8 mouse cellular contexts compared by ENCODE assay signal in genomic region chr7:25008635-25009034, GRCm38 (mm10). TPM values are rescaled to one million over a fixed set of nuclear protein-coding genes. Genes with fewer than 3 reads are reported as not detected.
DNase-seq lines count a peak whose midpoint lies in the region; ATAC-seq lines count a peak whose summit lies in the region.

No protein-coding gene starts in this region.

- ATAC-seq in midbrain, embryonic 15.5 days (replicated peaks), result no peak

- WGBS in midbrain, embryonic 15.5 days, result 2% methylated on average over 17 of the region's 17 CpGs

- peak overlapping the region; percentile 98 for H3K27ac ChIP-seq in midbrain, embryonic 15.5 days

- DNase-seq in left cerebral cortex, adult 18-20 months (ENCODE audit: low spot score in 2 of 2), result peak; percentile 47 to 48
- no peak for DNase-seq in left cerebral cortex, adult 8-10 months (ENCODE audit: low spot score in 2 of 2)
- peak; percentile 82 to 95 for DNase-seq in adrenal gland, adult (ENCODE audit: inconsistent age in 2 of 2, low spot score in 1 of 2)
- DNase-seq in embryo, embryonic 11 days, result peak; percentile 86
- peak; percentile 42 to 53 for DNase-seq in heart, postnatal 36 days
- peak; percentile 45 to 54 for DNase-seq in layer of hippocampus, postnatal 14 days (ENCODE audit: low spot score in 2 of 2)
- DNase-seq in thymus, postnatal 25 days, result peak; percentile 73

- intact Hi-C loops in heart, postnatal 36 days (cut with DNase I), result no loop called here

- peak overlapping the region; percentile 45 for H3K9ac ChIP-seq in midbrain, embryonic 15.5 days

- peak overlapping the region; percentile 28 for H3K4me3 ChIP-seq in midbrain, embryonic 15.5 days

- H3K9me3 ChIP-seq in midbrain, embryonic 15.5 days, result no peaks in the 10 kb centered on the region

- peak overlapping the region; percentile 53 for H3K4me2 ChIP-seq in midbrain, embryonic 15.5 days

- H3K4me1 ChIP-seq in midbrain, embryonic 15.5 days, result peaks cover 58% of the 10 kb centered on the region

- no peaks in the 10 kb centered on the region for H3K36me3 ChIP-seq in midbrain, embryonic 15.5 days (replicated peaks)

- 0 out of 2 replicates have a peak, but pooled peaks cover 7% of the 10 kb centered on the region for H3K27me3 ChIP-seq in midbrain, embryonic 15.5 days (replicated peaks)

RNA-seq across cellular contexts. Expression of gene Atp1a3, which starts 2.9 kb away (rescaled TPM):
- 1,000 to 10,000 TPM; 1,987 to 2,019 TPM for total RNA-seq in left cerebral cortex, adult 18-20 months (2021)
- 1,000 to 10,000 TPM; 1,859 to 2,026 (median 1,901) TPM for total RNA-seq in left cerebral cortex, adult 8-10 months (2022)
- total RNA-seq in heart, postnatal 36 days (2021), result under 1 TPM; 0.35 to 0.67 TPM
- 1,000 to 10,000 TPM; 2,620 to 2,738 TPM for total RNA-seq in layer of hippocampus, postnatal 14 days (2021)
- 405 and 430 TPM in 2 replicates for polyA plus RNA-seq in midbrain, embryonic 15.5 days (2015; fragmentation: Nextera tagmentation; extraction: Ambion mirVana)

RNA-seq across cellular contexts. Expression of gene Rabac1, which starts 36.1 kb away (rescaled TPM):
- total RNA-seq in left cerebral cortex, adult 18-20 months (2021), result 100 to 1,000 TPM; 305 to 355 TPM
- total RNA-seq in left cerebral cortex, adult 8-10 months (2022), result 100 to 1,000 TPM; 322 to 333 (median 326) TPM
- total RNA-seq in heart, postnatal 36 days (2021), result 100 to 1,000 TPM; 305 to 326 TPM
- 100 to 1,000 TPM; 262 to 275 TPM for total RNA-seq in layer of hippocampus, postnatal 14 days (2021)
- 275 and 289 TPM in 2 replicates for polyA plus RNA-seq in midbrain, embryonic 15.5 days (2015; fragmentation: Nextera tagmentation; extraction: Ambion mirVana)

Comparison
In these comparisons a context has a peak if more than half of its experiments do, and no peak if none do; other contexts are left out.
1. DNase-seq: peak in left cerebral cortex, adult 18-20 months (2 of 2), adrenal gland, adult (2 of 2), embryo, embryonic 11 days (single experiment), heart, postnatal 36 days (2 of 2), layer of hippocampus, postnatal 14 days (2 of 2) and thymus, postnatal 25 days (single experiment); none in left cerebral cortex, adult 8-10 months (0 of 2).
2. RNA of gene Atp1a3, which starts 2.9 kb away (total RNA-seq): 2,620 to 2,738 TPM in layer of hippocampus, postnatal 14 days, 1,987 to 2,019 TPM in left cerebral cortex, adult 18-20 months and 1,859 to 2,026 TPM in left cerebral cortex, adult 8-10 months; 0.35 to 0.67 TPM in heart, postnatal 36 days; every median in the first group is over 1,000 times any median in the second.